Mouse (Mus musculus) heart, adult 9 months (tissue): ENCODE results near the gene Rhoj.
"Not testable (repeated sequence)": the region's sequence is repeated elsewhere in the genome, so short reads cannot be mapped to it uniquely, and the experiment has no call there.

Source experiments
- DNase-seq, 2 experiments: peaks; one replicate each; pipeline ENCODE4 v3.0.0; 2022; ENCODE audit warnings: low spot score in 2 of 2

The Rhoj gene

DNA sequence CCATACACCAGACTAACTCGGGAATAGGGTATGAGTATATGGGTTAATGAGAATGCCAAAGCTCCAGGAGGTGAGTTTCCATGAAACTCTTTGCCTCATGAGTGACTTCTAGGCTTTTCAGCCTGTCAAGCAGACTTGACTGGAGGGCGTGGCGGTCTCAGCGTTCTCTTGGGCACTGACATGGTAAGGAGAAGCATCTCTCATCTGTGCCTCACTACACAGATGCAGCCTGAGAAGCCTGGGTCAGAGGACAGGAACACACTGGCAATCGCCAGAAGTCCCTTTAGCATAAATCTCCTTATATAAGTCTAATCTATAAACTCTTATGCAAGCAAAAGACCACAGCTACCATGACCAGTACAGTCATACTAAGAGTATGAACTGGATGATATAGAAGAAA, 41.4 kb downstream of the Rhoj start:
- DNase-seq = not testable (repeated sequence)

DNA sequence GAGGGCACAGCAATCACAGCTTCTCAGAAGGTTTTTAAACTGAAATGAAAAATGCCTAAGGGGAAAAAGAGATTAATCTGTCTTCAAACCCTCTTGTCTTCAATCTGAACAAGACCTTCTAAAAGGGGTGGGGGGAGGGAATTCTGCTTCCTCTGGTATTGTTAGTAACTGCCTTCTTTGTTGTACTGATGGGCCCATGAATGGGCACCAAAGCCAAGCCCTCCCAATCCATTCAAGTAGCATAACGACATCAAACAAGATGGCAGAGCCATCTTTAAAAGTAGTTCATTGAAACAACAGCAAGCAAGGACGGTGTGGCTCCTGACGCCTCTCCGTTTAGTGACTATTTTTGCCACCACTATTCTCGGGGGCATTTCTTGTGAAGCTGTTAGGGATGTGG, 42.6 kb downstream of the Rhoj start:
- DNase-seq = no peak

DNA sequence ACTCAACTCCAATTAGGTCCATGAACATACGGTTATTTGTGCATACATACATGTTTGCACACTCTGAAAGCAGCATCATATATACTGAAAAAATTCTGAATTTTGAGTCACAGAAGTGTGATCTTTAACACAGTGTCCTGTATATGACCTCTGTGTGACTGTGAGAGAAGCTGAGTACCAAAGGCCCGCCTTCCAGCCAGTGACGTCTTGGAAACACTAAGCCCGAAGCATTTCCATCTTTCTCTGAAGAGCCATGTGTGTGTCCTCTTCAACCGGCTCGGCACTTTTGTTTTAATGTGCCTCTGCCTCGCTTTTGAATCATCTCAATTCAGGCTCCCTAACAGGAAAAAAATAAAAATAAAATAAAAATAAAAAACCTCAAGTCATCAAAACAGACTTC, 43.7 kb downstream of the Rhoj start:
- no peak for DNase-seq

- peak; percentile 55 to 62 for DNase-seq
These were observed 44.3 kb downstream of the Rhoj start for GRCm38 (mm10) chr12:75352410-75352809.

GRCm38 (mm10) chr12:75354354-75354753, 46.2 kb downstream of the Rhoj start:
- DNase-seq = no peak

DNA sequence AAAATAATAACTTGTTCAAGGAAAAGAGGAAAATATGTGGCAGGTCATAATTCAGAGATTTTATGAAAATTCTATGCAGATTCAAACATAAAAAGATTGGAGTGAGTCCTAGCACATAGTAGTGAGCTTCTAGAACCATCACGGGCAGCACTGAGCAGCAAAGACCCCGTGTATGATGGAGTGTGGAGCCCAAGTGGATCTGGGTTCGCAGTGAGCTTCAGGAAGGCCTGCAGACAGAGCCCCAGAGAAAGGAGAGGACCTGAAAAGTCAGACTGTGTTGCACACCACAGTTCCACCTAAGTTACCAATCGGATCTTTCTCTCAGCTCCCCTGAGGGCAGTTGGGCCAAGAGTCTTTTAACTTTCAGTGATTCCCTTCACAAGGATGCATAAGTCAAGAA, 49.7 kb downstream of the Rhoj start:
- no peak for DNase-seq

- peak; percentile 58 to 84 for DNase-seq
These were observed 50.6 kb downstream of the Rhoj start for GRCm38 (mm10) chr12:75358714-75359113.

DNA sequence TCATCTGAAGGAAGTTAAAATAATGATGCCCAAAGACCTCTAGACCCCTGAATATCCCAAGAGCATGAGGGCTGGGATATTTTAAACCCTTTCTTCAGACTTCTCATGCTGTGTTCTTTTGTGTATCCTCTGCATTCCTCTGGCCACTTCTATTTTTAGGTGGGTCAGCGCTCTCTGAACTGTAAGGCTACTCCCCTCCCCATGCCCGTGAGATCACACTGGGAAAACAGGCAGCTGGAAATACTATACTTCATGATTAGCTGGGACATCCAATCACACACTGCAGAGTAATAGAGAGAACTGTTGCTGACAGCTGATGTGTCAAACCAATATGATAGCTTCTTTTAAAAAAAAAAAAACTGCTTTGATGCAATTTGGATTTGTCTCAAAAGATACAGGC, 51.4 kb downstream of the Rhoj start:
- DNase-seq = no peak

DNA sequence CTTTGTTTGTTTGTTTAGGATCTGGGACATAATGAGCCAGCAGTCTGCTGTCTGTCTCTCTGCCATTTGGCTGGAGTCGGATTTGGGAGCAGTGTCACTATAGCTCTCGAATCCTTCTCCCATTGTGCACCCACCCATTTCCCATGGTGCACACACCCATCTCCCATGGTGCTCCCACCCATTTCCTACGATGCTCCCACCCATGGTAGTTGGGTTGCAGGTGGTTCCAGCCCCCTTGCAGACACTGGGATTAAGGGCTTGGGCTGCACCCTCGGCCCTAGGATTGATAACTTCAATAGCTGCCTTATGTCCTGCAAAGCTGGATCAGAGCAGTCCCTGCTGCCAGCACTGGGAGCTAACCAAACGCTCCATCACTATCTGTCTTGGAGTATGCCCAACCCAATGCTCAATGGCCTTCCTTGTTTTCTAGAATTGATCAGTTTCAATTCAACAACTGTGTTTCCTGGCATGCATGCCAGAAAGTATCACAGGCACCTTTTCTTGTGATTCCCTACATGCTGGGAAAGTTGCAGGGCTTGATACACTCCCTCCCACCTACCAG, 51.9 kb downstream of the Rhoj start:
- no peak for DNase-seq

DNA sequence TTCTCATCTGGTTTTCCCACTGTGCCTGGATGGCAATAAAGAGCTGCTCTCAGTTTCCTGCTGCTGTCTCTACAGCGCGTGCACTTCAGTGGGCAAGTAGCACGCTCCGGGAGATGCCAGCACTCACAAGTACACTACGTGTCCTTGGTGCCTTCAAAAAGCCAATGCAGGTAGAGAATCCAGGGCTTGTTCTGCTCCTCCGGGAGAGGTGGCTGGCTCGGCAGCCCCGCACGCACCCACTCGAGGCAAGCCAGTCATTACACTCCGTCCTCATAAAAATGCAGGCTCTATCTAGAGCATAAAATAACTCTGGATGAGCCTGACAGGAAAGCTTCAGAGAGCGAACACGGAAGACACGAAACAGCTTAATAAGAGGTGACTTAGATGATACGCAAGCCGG, 54.3 kb downstream of the Rhoj start:
- DNase-seq = no peak

- no peak for DNase-seq
These were observed 56.3 kb downstream of the Rhoj start for GRCm38 (mm10) chr12:75364416-75364815.

DNA sequence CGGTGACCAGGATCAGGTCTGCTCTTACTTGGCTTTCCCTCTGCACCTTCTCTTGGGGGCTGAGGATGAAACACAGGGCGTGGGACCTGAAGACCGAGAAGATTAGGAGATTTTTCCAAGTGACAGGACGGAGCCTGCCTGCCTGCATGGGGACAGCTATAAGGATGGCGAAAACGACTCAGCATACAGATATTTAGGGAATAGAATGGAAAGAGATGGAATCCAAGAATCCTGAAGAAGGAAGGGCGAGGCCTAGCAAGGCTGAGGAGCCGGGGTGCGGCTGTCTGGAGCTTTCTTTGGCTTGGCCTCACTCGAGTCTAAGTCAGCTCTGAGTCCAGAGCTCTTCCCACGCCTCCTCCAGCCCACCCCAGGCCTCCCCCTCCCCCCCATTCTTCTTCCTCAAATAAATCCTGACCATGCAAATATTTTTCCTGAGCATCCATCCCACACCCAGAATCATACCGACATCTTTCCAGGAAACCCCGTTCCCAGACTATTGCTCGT, 57.6 kb downstream of the Rhoj start:
- DNase-seq = no peak

DNA sequence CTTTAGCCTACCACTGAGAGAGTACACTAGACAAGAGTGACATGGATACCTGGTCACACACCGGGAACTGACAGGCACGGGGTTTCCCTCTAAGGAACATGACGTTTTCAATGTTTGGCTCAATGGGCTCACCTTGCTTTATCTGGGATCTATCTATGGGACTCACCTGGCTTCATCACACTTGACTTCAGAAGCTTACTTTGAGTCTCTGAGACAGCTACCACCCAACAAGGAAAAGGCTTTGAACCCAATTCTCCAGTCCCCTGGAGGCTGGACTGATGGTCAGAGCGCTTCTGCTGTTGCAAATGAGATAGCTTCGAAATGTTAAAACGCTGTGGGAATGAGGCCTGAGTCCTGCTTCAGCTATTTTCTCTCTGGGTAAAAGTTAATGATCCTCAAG, 59.2 kb downstream of the Rhoj start:
- no peak for DNase-seq

DNA sequence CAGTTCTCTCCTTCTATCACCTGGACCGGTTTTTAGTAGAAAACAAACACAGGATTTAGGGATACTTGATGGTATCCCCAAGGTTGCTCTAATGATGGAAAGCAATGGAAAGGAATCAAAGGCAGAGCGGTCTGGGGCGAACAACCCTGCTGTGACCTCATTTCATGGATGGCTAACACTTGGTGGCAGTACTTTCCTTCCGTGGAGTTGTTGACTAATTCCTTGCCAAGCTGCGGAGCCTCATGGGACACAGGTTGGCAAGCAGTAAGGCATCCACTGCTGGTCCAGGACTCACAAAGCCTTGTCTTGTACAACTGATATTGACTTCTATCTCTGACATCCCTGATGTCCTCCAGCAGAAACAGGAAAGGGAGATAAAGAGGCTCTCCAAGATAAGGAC, 60.4 kb downstream of the Rhoj start:
- peak in 1 of 2 experiments; percentile 77 for DNase-seq

- peak; percentile 79 for DNase-seq
These were observed 61.3 kb downstream of the Rhoj start for GRCm38 (mm10) chr12:75369418-75369851.

- DNase-seq = no peak
These were observed 66.3 kb downstream of the Rhoj start for GRCm38 (mm10) chr12:75374437-75374836.

- no peak for DNase-seq
These were observed 66.9 kb downstream of the Rhoj start for GRCm38 (mm10) chr12:75375060-75375459.

GRCm38 (mm10) chr12:75376126-75376525, 68.0 kb downstream of the Rhoj start:
- DNase-seq = no peak

DNA sequence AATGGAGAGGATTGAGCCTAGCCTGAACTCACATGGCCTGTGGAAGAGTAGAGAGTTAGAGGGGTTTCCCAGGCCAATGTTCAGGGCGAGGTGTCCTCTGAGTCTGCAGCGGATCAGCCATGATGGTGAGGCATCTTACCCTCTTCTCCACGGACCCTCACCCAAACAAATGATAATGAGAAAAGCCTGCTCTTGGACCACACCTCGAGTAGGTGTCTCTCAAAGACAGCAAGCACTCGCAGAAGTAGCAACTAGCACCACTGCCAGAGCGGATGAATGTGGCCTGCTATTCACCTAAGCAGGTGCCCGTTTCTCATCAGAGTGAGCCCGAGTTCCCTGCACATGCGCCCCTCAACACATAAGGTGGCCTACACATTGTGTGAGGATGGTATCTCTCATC, 78.6 kb downstream of the Rhoj start:
- DNase-seq = no peak

DNA sequence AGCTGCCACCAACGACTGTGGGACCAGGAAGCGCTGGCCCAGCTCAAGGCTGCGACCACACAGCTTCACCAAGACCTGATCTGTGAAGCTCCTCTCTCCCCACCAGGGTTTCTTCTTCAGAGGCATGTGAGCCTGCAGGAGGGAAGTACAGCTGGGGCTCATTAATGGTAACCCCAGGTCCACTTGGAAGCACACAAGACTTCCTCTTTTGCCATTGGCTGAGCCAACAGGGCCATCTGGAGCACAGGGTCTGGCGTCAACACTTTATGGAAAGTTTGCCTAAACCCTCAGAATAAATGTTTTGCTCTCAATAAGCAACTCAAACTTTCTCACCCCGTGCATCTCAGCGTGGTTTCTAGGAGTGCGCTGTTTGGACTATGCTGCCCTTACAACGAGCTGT, 79.0 kb downstream of the Rhoj start:
- DNase-seq = peak; percentile 55 to 56

GRCm38 (mm10) chr12:75387846-75388245, 79.7 kb downstream of the Rhoj start:
- peak; percentile 64 to 65 for DNase-seq

DNA sequence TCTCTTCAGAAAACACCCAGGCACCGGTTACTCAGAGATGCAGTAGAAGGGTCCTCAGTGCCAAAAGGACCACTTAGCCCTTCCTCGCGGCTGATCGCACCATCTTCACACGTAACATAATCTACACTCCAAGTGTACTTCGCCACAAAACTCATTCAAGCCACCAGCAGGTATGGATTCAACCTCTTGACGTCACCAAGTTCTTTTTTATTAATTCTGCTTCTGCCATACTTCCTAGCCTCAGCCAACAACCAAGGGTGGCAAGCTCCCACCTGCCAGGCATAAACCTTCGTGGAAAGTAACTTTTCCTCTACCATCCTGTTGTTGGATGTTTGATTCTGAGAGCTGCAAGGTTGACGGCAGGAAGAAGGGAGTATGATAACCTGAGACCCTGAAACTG, 80.4 kb downstream of the Rhoj start:
- no peak for DNase-seq

DNA sequence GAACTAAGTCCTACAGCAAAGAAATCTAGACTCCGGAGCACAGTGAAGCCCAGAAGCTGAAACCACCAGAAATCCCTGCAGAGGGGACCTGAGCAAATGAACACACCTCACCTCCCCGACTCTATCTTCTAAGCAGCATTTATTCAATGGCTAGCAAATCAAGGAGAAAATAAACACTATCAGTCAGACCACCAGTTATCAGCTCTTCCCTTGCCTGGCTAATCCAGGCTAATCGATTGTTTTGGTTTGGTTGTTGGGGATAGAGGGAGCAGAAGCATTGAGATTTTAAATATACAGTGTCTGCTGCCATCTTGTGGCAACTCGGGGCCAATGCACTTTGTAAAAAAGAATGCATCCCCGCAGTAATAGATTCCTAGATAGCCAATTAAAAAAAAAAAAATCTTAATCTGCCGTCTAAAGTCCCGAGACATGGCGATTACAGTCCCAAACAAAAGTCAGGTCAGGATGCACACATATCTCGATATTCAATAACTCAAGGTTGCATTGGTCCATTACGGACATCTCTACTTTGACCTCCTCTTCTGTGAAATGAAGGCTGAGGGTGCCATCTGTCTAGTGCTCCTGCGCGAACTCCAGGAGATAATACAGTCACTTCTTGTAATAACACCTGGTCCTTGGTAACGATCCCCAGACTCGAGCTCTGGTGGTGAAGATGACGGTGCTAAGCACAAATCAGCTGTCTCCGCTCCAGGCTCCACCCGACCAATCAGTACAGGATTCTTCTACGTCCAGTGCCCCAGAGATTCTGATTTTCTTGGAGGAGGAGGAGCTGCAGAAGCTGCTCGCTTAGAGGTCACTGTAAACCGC, 81.4 kb downstream of the Rhoj start:
- DNase-seq = no peak
